Mouse (Mus musculus) erythroblast, embryonic 14.5 days (primary cell): ENCODE results near the gene Cntnap1.

Source experiments
- GATA1 ChIP-seq: IDR thresholded peaks from 2 replicates; pipeline ENCODE4 v1.6.1; 2012; ENCODE audit warnings: low read length, inconsistent platforms, mixed read lengths
- TAL1 ChIP-seq: IDR thresholded peaks from 3 replicates; pipeline ENCODE4 v1.6.1; 2012; ENCODE audit warnings: low read length, inconsistent platforms, mixed read lengths

DNA sequence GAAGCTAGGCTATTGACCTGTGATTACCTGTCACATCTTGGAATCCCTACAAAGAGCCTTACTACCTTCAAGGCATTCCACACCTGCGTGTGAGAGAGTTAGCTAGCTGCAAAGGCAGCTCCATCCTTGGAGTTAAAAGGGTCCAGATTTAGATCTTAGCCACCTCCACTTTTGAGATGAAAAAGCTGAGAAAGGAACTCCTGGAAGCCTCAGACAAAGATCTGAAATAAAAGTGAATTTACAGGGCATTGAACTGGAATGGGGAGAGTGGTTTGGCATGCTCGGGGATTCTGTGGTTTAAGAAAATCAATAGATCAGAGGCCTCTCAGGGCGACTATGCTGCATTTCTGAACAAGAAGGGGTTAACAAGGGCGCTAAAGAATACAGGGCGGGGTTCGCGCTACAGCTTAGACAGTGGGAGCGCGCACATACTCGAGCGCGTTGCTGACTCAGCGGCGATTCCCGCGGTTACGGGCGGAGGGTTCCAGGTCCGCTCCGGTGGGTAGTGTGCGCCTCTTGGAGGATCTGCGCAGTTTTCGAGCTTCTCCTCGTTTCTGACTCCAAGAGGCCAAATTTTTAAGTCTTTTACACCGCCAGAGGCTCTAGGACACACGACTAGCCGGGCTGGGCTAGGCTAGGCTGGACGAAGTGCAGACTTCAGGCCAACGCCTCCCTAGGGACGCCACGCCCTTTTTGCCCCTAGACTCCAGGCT, 1.6 kb downstream of the Cntnap1 start:
- TF ChIP-seq GATA1: no peak
- TF ChIP-seq TAL1: no peak
